Comparison of ENCODE assay signal across 8 mouse cellular contexts in the genomic region with DNA sequence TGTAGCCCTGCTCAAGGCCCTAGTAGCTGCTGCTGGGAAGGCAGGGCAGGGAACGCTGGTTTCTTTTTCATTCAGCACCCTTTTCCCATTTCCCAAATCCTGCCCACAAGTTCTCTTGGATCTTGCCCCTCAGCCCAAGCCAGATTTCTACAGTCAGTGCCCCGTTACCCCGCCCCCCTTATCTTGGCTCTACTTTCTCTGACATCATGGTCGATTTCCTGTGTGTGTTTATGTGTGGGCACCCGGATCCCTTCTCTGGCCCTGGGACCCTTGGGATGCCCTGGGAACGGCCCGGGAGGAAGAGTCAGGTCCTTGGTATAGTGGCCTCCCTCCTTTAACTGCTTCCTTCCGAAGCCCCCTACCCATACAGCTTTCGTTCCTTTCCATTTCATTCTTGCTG. TPM values are rescaled to one million over a fixed set of nuclear protein-coding genes. Genes with fewer than 3 reads are reported as not detected.
DNase-seq lines count a peak whose midpoint lies in the region; ATAC-seq lines count a peak whose summit lies in the region.

No protein-coding gene starts in this region.

- 0 out of 2 replicates have a peak, but pooled peaks have one; percentile 24 for ATAC-seq in heart, embryonic 12.5 days (ENCODE audit: insufficient number of reproducible peaks, low FRiP score)
- ATAC-seq in midbrain, embryonic 11.5 days (ENCODE audit: low FRiP score), result no peak; the same call in 1 of the 2 replicates
- ATAC-seq in cerebellum, adult (ENCODE audit: insufficient number of reproducible peaks, low FRiP score, low TSS enrichment), result no peak

- peak overlapping the region; percentile 84 for H3K4me2 ChIP-seq in heart, embryonic 12.5 days
- peak overlapping the region; percentile 66 for H3K4me2 ChIP-seq in midbrain, embryonic 11.5 days

- peak; percentile 15 for DNase-seq in retina, postnatal 1 day
- DNase-seq in retina, embryonic 14.5 days (ENCODE audit: low spot score), result no peak
- DNase-seq in kidney, postnatal 25 days, result peak; percentile 43 to 52
- DNase-seq in midbrain, embryonic 11.5 days (ENCODE audit: low spot score, missing footprints), result no peak
- no peak for DNase-seq in testis, postnatal 14 days (ENCODE audit: low spot score)
- DNase-seq in urinary bladder, postnatal 36 days (ENCODE audit: low spot score in 2 of 2), result no peak

- peak overlapping the region; percentile 88 for H3K4me3 ChIP-seq in heart, embryonic 12.5 days
- peak overlapping the region; percentile 49 for H3K4me3 ChIP-seq in midbrain, embryonic 11.5 days (ENCODE audit: low read depth, low read length)

- no peaks in the 10 kb centered on the region for H3K27me3 ChIP-seq in heart, embryonic 12.5 days (replicated peaks)
- no peaks in the 10 kb centered on the region for H3K27me3 ChIP-seq in midbrain, embryonic 11.5 days (ENCODE audit: control insufficient read depth, insufficient read depth, low read length)

- H3K36me3 ChIP-seq in heart, embryonic 12.5 days, result peaks cover 41% of the 10 kb centered on the region
- H3K36me3 ChIP-seq in midbrain, embryonic 11.5 days (ENCODE audit: control insufficient read depth, insufficient read depth, low read length), result peaks cover 9% of the 10 kb centered on the region

- peak overlapping the region; percentile 93 for H3K27ac ChIP-seq in heart, embryonic 12.5 days (ENCODE audit: poor library complexity, severe bottlenecking)
- H3K27ac ChIP-seq in midbrain, embryonic 11.5 days (ENCODE audit: low read depth, low read length), result no peak overlapping the region

- 12% methylated on average over 9 of the region's 9 CpGs for WGBS in heart, embryonic 12.5 days
- WGBS in midbrain, embryonic 11.5 days, result 60% methylated on average over 9 of the region's 9 CpGs

- H3K4me1 ChIP-seq in heart, embryonic 12.5 days (replicated peaks), result peaks cover 12% of the 10 kb centered on the region
- peaks cover 10% of the 10 kb centered on the region; the same call in 1 of the 2 replicates for H3K4me1 ChIP-seq in midbrain, embryonic 11.5 days (ENCODE audit: control insufficient read depth, insufficient read depth, low read length)

- no peaks in the 10 kb centered on the region for H3K9me3 ChIP-seq in heart, embryonic 12.5 days (replicated peaks)
- no peaks in the 10 kb centered on the region for H3K9me3 ChIP-seq in midbrain, embryonic 11.5 days (ENCODE audit: control insufficient read depth, low read length)

- H3K9ac ChIP-seq in heart, embryonic 12.5 days, result peak overlapping the region; percentile 89
- H3K9ac ChIP-seq in midbrain, embryonic 11.5 days (ENCODE audit: low read length), result peak overlapping the region; percentile 80; the same call in 1 of the 2 replicates

RNA-seq across cellular contexts. Expression of a gene that starts 1.0 kb away (rescaled TPM):
- 14.2 and 15.3 TPM in 2 replicates for polyA plus RNA-seq in heart, embryonic 12.5 days (2016; fragmentation: Nextera tagmentation; extraction: Ambion mirVana)
- 9.3 and 9.4 TPM in 2 replicates for polyA plus RNA-seq in midbrain, embryonic 11.5 days (2014; fragmentation: Nextera tagmentation; extraction: Ambion mirVana)

RNA-seq across cellular contexts. Expression of a gene that starts 16.6 kb away (rescaled TPM):
- 46.5 and 47.6 TPM in 2 replicates for polyA plus RNA-seq in heart, embryonic 12.5 days (2016; fragmentation: Nextera tagmentation; extraction: Ambion mirVana)
- 27.1 and 27.5 TPM in 2 replicates for polyA plus RNA-seq in midbrain, embryonic 11.5 days (2014; fragmentation: Nextera tagmentation; extraction: Ambion mirVana)

RNA-seq across cellular contexts. Expression of a gene that starts 27.1 kb away (rescaled TPM):
- polyA plus RNA-seq in heart, embryonic 12.5 days (2016; fragmentation: Nextera tagmentation; extraction: Ambion mirVana), result not detected in 2 replicates
- polyA plus RNA-seq in midbrain, embryonic 11.5 days (2014; fragmentation: Nextera tagmentation; extraction: Ambion mirVana), result not detected in 2 replicates

Comparison
In these comparisons a context has a peak if more than half of its experiments do, and no peak if none do; other contexts are left out.
1. DNase-seq: peak in retina, postnatal 1 day (single experiment) and kidney, postnatal 25 days (2 of 2); none in retina, embryonic 14.5 days (single experiment), midbrain, embryonic 11.5 days (single experiment), testis, postnatal 14 days (single experiment) and urinary bladder, postnatal 36 days (0 of 2).